In genomic region chr13:71210658-71211251, GRCm38 (mm10) we compare ENCODE assay signal across 17 mouse cellular contexts.
A peak's percentile ranks its signal among the peaks of the same experiment; 100 is the strongest.
DNase-seq lines count a peak whose midpoint lies in the region; ATAC-seq and TF ChIP-seq lines count a peak whose summit lies in the region.
"Had no signal": no experiment of that assay in that cellular context is flagged by ENCODE, and none has a peak within 500 bp of the region (broad histone marks: within the 10 kb centered on the region; RNA-seq: fewer than 3 reads in every experiment).

No protein-coding gene starts in this region.

- no peaks in the 10 kb centered on the region for H3K27me3 ChIP-seq in embryonic facial prominence, embryonic 11.5 days (ENCODE audit: control insufficient read depth, insufficient read depth, low read length)
- H3K27me3 ChIP-seq in embryonic facial prominence, embryonic 10.5 days (replicated peaks; ENCODE audit: low read depth, poor library complexity, severe bottlenecking), result peaks cover 41% of the 10 kb centered on the region
- H3K27me3 ChIP-seq in midbrain, embryonic 10.5 days (ENCODE audit: low read depth, poor library complexity, severe bottlenecking), result peaks cover 60% of the 10 kb centered on the region
- no peaks in the 10 kb centered on the region for H3K27me3 ChIP-seq in midbrain, postnatal 0 days (ENCODE audit: insufficient read depth, low read length)
- 0 out of 2 replicates have a peak, but pooled peaks cover 2% of the 10 kb centered on the region for H3K27me3 ChIP-seq in midbrain, embryonic 14.5 days (ENCODE audit: control insufficient read depth, insufficient read depth, low read length)
- H3K27me3 ChIP-seq: limb, embryonic 13.5 days; neural tube, embryonic 12.5 days had no signal

- H3K4me1 ChIP-seq in embryonic facial prominence, embryonic 11.5 days (ENCODE audit: control insufficient read depth, insufficient read depth, low read length), result no peaks in the 10 kb centered on the region
- H3K4me1 ChIP-seq in embryonic facial prominence, embryonic 10.5 days, result peaks cover 15% of the 10 kb centered on the region
- peaks cover 33% of the 10 kb centered on the region for H3K4me1 ChIP-seq in midbrain, embryonic 10.5 days
- H3K4me1 ChIP-seq in midbrain, postnatal 0 days (ENCODE audit: insufficient read depth, low read length), result no peaks in the 10 kb centered on the region; the same call in 1 of the 2 replicates
- peaks cover 14% of the 10 kb centered on the region for H3K4me1 ChIP-seq in midbrain, embryonic 14.5 days (ENCODE audit: control insufficient read depth, insufficient read depth, low read length)
- H3K4me1 ChIP-seq: limb, embryonic 13.5 days; neural tube, embryonic 12.5 days had no signal

- 0 out of 2 replicates have a peak, but pooled peaks have one; percentile 59 for ATAC-seq in embryonic facial prominence, embryonic 11.5 days (replicated peaks; ENCODE audit: insufficient number of reproducible peaks, low FRiP score, low TSS enrichment, low read depth)
- no peak for ATAC-seq in midbrain, postnatal 0 days (ENCODE audit: low FRiP score)
- ATAC-seq in midbrain, embryonic 14.5 days (ENCODE audit: low FRiP score, low TSS enrichment), result no peak
- ATAC-seq in monocyte, adult 5-6 weeks (replicated peaks; ENCODE audit: insufficient number of reproducible peaks, low FRiP score, low TSS enrichment, poor library complexity, severe bottlenecking), result no peak
- ATAC-seq: intestine, embryonic 16.5 days had no signal

- peak; percentile 30 for DNase-seq in embryonic facial prominence, embryonic 11.5 days (ENCODE audit: low spot score)
- DNase-seq in embryonic facial prominence, embryonic 10.5 days (ENCODE audit: low spot score), result no peak
- DNase-seq in midbrain, embryonic 10.5 days (ENCODE audit: low spot score), result peak; percentile 54
- DNase-seq in midbrain, postnatal 0 days (ENCODE audit: low spot score), result no peak
- DNase-seq in midbrain, embryonic 14.5 days, result peak; percentile 56
- no peak for DNase-seq in heart, postnatal 4 days
- no peak for DNase-seq in adrenal gland, postnatal 36 days
- DNase-seq: adrenal gland, adult 8-10 months; cerebellum, postnatal 14 days; heart, postnatal 14 days; kidney, postnatal 25 days; lung, postnatal 10 days; thymus, postnatal 4 days had no signal

- H3K36me3 ChIP-seq in embryonic facial prominence, embryonic 11.5 days (replicated peaks; ENCODE audit: control insufficient read depth, insufficient read depth, low read depth, low read length), result no peaks in the 10 kb centered on the region
- no peaks in the 10 kb centered on the region for H3K36me3 ChIP-seq in embryonic facial prominence, embryonic 10.5 days (replicated peaks)
- H3K36me3 ChIP-seq in midbrain, embryonic 10.5 days, result no peaks in the 10 kb centered on the region
- H3K36me3 ChIP-seq in midbrain, postnatal 0 days (ENCODE audit: insufficient read depth, low read length), result no peaks in the 10 kb centered on the region
- H3K36me3 ChIP-seq in midbrain, embryonic 14.5 days (ENCODE audit: control insufficient read depth, insufficient read depth, low read length), result no peaks in the 10 kb centered on the region
- H3K36me3 ChIP-seq: limb, embryonic 13.5 days; neural tube, embryonic 12.5 days had no signal

- H3K27ac ChIP-seq in embryonic facial prominence, embryonic 11.5 days (replicated peaks; ENCODE audit: low read depth, low read length), result no peak overlapping the region
- H3K27ac ChIP-seq in embryonic facial prominence, embryonic 10.5 days (replicated peaks), result no peak overlapping the region; the same call in 1 of the 2 replicates
- H3K27ac ChIP-seq in midbrain, embryonic 10.5 days (replicated peaks), result peak overlapping the region; percentile 67
- no peak overlapping the region for H3K27ac ChIP-seq in midbrain, postnatal 0 days (ENCODE audit: low read depth, low read length)
- peak overlapping the region; percentile 63 for H3K27ac ChIP-seq in midbrain, embryonic 14.5 days (replicated peaks; ENCODE audit: low read depth, low read length)
- H3K27ac ChIP-seq: limb, embryonic 13.5 days; neural tube, embryonic 12.5 days had no signal

- no peak overlapping the region for H3K4me2 ChIP-seq in embryonic facial prominence, embryonic 11.5 days (ENCODE audit: low read depth, low read length)
- no peak overlapping the region for H3K4me2 ChIP-seq in midbrain, postnatal 0 days (ENCODE audit: low read depth, low read length, poor library complexity, severe bottlenecking)
- peak overlapping the region; percentile 8; the same call in 1 of the 2 replicates for H3K4me2 ChIP-seq in midbrain, embryonic 14.5 days (ENCODE audit: low read length)
- H3K4me2 ChIP-seq: limb, embryonic 13.5 days; neural tube, embryonic 12.5 days had no signal

- no peak overlapping the region for H3K4me3 ChIP-seq in embryonic facial prominence, embryonic 11.5 days (ENCODE audit: low read depth, low read length)
- no peak overlapping the region for H3K4me3 ChIP-seq in embryonic facial prominence, embryonic 10.5 days
- H3K4me3 ChIP-seq in midbrain, embryonic 10.5 days, result peak overlapping the region; percentile 24
- H3K4me3 ChIP-seq in midbrain, postnatal 0 days (ENCODE audit: low read depth, low read length), result no peak overlapping the region
- no peak overlapping the region for H3K4me3 ChIP-seq in midbrain, embryonic 14.5 days (replicated peaks; ENCODE audit: low read depth, low read length)
- H3K4me3 ChIP-seq: limb, embryonic 13.5 days; neural tube, embryonic 12.5 days had no signal

- 26% methylated on average over 7 of the region's 7 CpGs for WGBS in embryonic facial prominence, embryonic 11.5 days
- 29% methylated on average over 7 of the region's 7 CpGs for WGBS in embryonic facial prominence, embryonic 10.5 days
- WGBS in midbrain, embryonic 10.5 days, result 19% methylated on average over 7 of the region's 7 CpGs
- WGBS in midbrain, postnatal 0 days, result 23% methylated on average over 7 of the region's 7 CpGs
- 8% methylated on average over 7 of the region's 7 CpGs for WGBS in midbrain, embryonic 14.5 days

- no peaks in the 10 kb centered on the region for H3K9me3 ChIP-seq in embryonic facial prominence, embryonic 11.5 days (replicated peaks; ENCODE audit: control insufficient read depth, low read length)
- H3K9me3 ChIP-seq in embryonic facial prominence, embryonic 10.5 days, result no peaks in the 10 kb centered on the region
- H3K9me3 ChIP-seq in midbrain, embryonic 10.5 days (replicated peaks), result no peaks in the 10 kb centered on the region
- no peaks in the 10 kb centered on the region for H3K9me3 ChIP-seq in midbrain, postnatal 0 days (ENCODE audit: low read length)
- no peaks in the 10 kb centered on the region for H3K9me3 ChIP-seq in midbrain, embryonic 14.5 days (ENCODE audit: control insufficient read depth, low read length)
- H3K9me3 ChIP-seq: limb, embryonic 13.5 days; neural tube, embryonic 12.5 days had no signal

- no peak overlapping the region for H3K9ac ChIP-seq in embryonic facial prominence, embryonic 11.5 days (replicated peaks; ENCODE audit: low read length)
- no peak overlapping the region for H3K9ac ChIP-seq in midbrain, postnatal 0 days (replicated peaks; ENCODE audit: low read length, poor library complexity, severe bottlenecking)
- no peak overlapping the region; the same call in 1 of the 2 replicates for H3K9ac ChIP-seq in midbrain, embryonic 14.5 days (replicated peaks; ENCODE audit: low read length)
- H3K9ac ChIP-seq: limb, embryonic 13.5 days; neural tube, embryonic 12.5 days had no signal

- no peak for TF ChIP-seq CTCF in midbrain, postnatal 0 days (IDR thresholded peaks at IDR 0.05)

Comparison
In these comparisons a context has a peak if more than half of its experiments do, and no peak if none do; other contexts are left out.
1. DNase-seq: peak in embryonic facial prominence, embryonic 11.5 days (single experiment), midbrain, embryonic 10.5 days (single experiment) and midbrain, embryonic 14.5 days (single experiment); none in embryonic facial prominence, embryonic 10.5 days (single experiment), midbrain, postnatal 0 days (single experiment), heart, postnatal 4 days (single experiment) and adrenal gland, postnatal 36 days (0 of 2).
2. H3K27ac ChIP-seq: peak in midbrain, embryonic 10.5 days (single experiment) and midbrain, embryonic 14.5 days (single experiment); none in embryonic facial prominence, embryonic 11.5 days (single experiment), embryonic facial prominence, embryonic 10.5 days (single experiment) and midbrain, postnatal 0 days (single experiment).